Mouse (Mus musculus): ENCODE measurements at regions not wholly inside any gene's neighbourhood (a gene's known extent, or its start where the extent isn't known, plus 50 kb on each side); places are given as distances from the start of the nearest gene placed in this dataset.

DNA sequence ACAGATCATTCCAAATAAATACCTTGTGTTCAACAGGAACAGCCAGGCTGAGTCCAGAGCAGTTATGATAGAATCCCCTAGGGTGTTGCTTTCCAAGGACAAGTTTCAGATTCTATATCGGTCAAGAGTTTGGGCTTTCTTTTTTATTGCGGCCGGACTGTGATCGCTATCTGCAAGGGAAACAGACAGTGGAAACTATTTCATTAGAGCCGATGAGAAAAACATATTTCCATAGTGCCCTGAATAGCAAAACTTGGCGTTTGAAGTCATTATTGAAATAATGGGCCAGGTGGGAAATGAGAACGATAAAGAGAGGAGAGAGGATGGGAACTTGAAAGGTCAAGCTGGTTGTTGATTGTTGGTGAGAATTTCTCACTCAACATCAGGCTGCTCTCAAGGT, 282.4 kb upstream of the Gm12728 start:
- TF ChIP-seq CTCF (conservative IDR thresholded peaks at IDR 0.05; ENCODE audit: low read length) (no peak), POU5F1 (IDR thresholded peaks at IDR 0.05; ENCODE audit: borderline replicate concordance, low read length) (no peak)
